Mouse (Mus musculus) hematopoietic stem cell, adult 5-6 weeks (primary cell): ENCODE measurements at regions not wholly inside any gene's neighbourhood (a gene's known extent, or its start where the extent isn't known, plus 50 kb on each side); places are given as distances from the start of the nearest gene placed in this dataset.
"Not testable (repeated sequence)": the region's sequence is repeated elsewhere in the genome, so short reads cannot be mapped to it uniquely, and the experiment has no call there.

Experiments used
- ATAC-seq, 2 experiments: fragments of 125-278 bp in 1 of 2; replicated peaks in 1 of 2; 2 replicates each; pipeline ENCODE4 v1.8.0; 2016 to 2017; ENCODE audit warnings: inconsistent platforms in 2 of 2, mild to moderate bottlenecking in 2 of 2, moderate number of reproducible peaks in 2 of 2, low read depth in 1 of 2, moderate TSS enrichment in 1 of 2; ENCODE audit not compliant: low FRiP score in 2 of 2, poor library complexity in 2 of 2, severe bottlenecking in 2 of 2, insufficient read depth in 1 of 2, low TSS enrichment in 1 of 2

DNA sequence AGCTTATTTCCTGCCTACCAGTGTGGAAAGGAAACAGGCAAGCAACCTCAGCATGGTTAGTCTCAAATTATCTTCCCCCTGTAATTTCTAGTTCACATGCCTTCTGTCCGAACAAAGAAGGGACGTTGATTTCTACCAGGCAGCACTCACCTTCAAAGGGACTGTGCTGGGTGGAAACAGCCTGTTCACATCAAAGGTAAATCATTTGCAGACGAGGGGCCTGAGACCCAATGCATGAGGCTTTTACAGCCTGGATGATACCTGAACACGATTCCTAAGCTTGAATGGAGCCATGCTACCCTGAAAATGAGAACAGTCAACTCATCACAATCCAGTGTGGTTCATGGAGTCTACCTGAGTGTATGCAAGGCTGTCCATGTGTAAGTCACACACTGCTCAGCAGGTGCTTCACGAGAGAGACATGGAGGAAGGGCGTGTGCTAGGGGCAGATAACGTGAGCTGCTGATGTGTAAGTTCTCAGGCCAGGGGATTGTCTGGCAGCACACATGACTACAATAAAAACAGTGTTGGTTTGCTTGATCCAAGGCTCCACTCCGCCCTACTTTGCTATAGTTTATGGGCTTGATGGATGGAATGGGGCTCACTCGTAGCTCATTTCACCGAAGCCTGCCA is 411.9 kb downstream of the Med10 start:
- ATAC-seq = no peak

- no peak for ATAC-seq
Measured at GRCm38 (mm10) chr13:70216134-70216533, 413.9 kb downstream of the Med10 start.

DNA sequence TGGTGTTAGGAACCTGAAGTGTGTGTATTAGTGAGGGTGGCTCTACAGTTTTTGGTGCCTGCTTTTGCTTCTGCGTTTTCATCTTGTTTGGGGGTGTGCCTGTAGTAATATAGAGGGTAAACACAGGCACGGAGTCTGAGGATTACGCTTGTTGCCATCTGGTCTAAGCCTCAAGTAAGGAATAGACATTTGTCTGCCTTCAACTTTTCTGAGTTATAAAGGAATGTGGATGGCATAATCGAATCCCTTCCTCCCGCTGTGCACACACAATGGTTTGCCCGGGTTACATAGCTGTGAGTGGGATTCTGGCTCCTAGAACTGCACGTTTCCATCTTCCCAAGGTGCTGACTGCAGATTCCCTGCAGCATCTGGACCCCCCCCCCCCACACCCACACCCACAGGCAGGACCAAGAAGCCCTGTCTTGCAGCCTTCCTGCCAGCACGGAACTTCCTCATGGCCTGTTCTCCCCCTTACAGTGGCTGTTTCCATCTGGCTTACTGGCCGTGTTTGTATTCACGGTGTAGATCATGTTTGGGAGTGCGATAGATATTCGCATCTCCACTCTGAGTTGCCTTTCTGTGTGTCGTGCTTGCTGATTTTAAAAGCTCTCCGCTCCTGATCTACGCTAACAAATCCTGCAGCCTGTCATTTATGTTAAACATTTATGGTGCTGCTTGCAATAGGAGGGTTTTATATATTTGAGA is 415.4 kb downstream of the Med10 start:
- ATAC-seq = no peak

DNA sequence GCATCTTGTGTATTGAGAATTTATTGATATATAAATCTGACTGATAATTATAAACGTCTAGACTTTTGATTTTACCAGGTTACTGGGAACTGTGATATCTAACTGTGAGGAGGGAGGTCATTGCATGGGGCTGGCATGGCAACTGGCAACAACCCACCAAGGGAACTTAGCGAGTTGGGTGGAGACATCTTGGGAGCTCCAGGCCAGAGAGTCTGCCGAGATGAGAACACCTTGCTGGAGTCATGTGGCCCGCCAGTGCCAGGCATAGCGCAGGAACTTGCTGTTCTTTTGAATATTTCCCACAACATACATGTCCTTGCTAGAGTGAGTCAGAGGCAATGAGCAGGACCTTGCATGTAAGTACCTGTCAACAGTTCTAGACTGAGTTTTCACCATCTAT is 413.9 kb downstream of the Ice1 start:
- no peak for ATAC-seq

DNA sequence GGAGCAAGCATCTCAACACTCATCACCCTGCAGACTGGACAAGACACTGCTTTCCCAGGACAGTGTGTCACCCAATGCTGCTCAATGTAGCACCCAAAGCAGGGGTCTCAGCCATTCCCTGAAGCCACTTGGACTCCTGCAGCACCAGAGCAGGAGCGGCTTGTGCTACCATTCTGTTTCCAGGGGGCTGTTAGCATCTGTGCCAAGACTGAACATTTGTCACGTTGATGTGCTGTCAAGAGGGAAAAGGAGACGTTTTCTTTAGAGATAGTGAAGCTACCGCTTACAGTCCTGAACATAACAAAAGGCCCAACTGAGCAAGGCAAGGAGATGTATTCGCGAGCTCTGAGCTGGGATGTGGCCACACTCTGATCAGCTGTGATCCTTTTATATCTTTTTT is 410.3 kb downstream of the Ice1 start:
- ATAC-seq = no peak

- ATAC-seq = peak; percentile 83 to 84; a peak in 3 of 4 replicates
Measured at GRCm38 (mm10) chr13:70233896-70234799, 403.3 kb downstream of the Ice1 start.

DNA sequence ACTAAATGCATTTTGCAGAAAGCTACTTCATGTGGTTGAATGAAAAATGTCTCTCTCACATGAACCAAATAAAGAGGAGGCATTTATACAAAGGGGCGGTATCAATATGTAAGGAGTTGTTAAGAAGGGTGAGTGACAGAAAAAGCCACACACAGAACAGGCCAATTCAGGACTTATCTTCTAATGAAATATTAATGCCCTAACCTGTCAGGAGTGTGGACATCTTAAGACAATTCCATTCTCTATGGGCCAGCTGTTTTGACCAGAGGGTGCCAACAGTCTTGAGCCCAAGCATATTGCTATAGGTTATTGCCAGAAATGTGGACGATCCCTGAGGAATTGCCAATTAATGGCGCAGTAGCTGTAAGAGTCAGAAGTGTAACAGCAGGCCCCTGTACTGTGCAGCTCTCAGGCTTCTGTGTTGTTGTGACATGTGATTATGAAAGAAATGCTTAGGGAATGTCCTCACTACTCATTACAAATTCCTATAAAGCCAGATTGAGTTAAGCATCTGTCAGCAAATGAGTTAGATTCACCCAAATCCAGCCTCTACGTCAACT is 393.8 kb downstream of the Ice1 start:
- ATAC-seq = no peak

DNA sequence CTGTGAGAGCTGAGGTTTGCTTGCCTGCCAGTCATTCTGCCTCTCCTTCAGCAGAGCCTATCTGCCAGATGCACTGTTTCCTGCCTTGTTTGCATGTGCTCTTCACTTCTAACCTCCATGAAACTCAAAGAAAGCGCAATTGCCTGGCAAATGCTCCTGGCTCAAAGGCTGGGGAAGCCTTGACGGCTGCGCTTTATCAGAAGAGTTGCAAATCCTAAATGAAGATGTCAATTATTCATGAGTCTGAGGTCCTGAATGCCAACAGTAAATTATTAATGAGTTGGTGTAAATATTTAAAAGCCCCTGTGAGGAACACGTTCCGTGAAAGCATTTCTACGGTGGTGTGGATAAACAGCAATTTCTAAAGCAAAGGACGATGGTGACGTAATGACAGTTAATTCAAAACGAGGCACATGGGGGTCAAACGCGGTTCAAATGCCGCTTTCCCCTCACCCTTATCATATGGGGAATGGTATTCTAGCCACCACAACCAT is 377.4 kb downstream of the Ice1 start:
- no peak for ATAC-seq

DNA sequence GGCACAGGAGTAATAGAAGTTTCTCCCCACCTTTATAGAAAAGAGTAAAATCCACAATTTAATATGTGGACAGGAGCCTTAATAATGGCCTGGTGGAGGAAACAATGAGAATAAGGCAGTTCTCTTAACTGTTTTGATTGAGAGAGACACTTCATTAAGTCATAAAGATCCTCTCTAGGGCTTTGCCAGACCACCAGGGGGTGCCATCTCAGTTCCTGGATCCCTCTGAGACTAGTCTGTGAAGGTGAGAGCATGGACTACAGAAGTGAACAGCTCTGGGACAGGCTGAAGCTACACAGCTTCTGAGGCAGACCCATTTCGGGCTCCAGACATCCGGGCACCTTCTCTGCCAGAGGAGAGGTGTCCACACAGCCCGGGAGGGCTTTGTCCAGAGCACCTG is 373.8 kb downstream of the Ice1 start:
- ATAC-seq = no peak

GRCm38 (mm10) chr13:70276884-70277378 is 360.5 kb downstream of the Ice1 start:
- ATAC-seq = not testable (repeated sequence)

GRCm38 (mm10) chr13:70277667-70278591 is 359.5 kb downstream of the Ice1 start:
- ATAC-seq = no peak

DNA sequence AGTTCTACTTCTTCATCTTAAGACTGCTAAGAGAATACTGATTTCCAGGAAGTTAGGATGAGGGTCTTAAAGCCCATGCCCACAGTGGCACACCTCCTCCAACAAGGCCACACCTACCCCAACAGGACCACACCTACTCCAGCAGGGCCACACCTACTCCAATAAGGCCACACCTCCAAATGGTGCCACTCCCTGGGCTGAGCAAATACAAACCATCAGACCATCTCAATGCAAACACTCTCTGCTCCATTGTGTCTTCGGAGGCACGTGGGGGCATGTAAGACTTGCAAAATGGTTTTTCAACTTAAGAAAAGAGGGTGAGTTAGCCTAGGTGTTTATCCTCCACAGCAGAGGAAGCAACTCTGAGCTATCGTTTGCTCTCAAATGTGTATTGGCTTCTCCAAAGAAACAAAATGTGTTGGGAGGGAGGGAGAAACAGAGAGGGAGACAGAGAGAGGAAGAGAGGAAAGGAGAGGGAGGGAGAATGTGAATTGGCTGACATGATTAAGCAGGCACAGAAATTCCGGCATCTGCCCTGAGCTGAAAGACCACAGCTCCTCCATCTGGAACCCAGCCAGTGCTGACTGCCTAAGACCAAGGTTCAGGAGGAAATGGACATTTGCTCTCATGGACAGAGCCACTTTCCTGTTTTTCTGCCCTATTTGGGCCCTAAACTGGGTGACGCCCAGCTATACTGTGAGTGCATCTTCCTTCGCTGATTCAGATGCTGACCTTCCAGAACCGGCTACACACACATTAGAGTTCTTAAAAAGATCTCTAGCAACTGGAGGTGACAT is 356.2 kb downstream of the Ice1 start:
- no peak for ATAC-seq

GRCm38 (mm10) chr13:70282731-70283130 is 354.7 kb downstream of the Ice1 start:
- ATAC-seq = no peak

DNA sequence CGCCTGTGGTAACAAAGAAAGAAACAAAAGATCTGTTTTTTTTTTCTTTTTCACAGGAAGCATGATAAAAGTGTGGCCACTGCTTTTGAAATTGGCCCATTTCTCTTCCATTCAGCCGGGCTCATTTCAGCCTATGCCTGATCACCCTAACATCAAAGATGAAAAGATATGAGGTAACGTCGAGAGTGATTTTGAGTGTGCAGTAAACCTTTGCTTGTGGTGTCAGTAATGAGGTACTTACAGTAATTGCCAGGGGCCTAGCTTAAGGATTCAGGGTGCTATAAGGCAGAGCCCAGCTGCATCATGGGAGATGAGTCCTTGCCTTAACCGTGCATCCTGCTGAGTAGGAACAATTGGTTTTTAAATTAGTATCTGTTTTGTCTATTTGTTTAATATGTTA is 354.2 kb downstream of the Ice1 start:
- ATAC-seq = no peak

DNA sequence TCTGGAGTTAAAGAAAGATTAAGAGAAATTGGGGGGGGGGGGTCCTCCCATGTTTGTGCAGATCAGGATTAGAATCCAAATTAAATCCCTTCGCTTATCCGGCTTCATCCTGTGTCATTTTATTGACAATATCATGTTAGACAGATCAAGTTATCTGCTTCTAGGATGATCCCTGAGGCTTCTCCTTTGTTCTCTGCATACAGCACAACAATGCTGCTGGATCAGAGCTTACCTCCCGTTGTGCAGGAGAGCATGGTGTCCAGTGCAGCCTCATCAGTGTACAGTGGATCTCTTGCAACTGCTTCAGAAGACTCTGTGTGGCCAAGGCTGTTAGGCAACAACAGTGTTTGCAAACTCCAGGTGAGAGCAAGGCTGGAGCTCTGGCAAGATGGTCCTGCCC is 344.7 kb downstream of the Ice1 start:
- ATAC-seq = no peak

- no peak for ATAC-seq
Measured at GRCm38 (mm10) chr13:70303953-70304525, 333.4 kb downstream of the Ice1 start.
